Mouse (Mus musculus) limb, embryonic 14.5 days (tissue): ENCODE data around the gene S100a2. TPM values are rescaled to one million over a fixed set of nuclear protein-coding genes. Genes with fewer than 3 reads are reported as not detected.

Experiments used
- ATAC-seq: fragments of 200-750 bp; cut with Nextera tagmentation; 2 replicates; pipeline ENCODE4 v1.8.0; 2017; ENCODE audit warnings: low read depth, moderate number of reproducible peaks, moderate TSS enrichment; ENCODE audit not compliant: low FRiP score
- DNase-seq: peaks from one replicate; pipeline ENCODE4 v3.0.0-alpha.2; 2015; ENCODE audit warnings: low spot score
- H3K27ac ChIP-seq: fragments of 300-500 bp; sonication (generic); replicated peaks from 2 replicates; pipeline ENCODE4 v1.5.1; 2014; ENCODE audit warnings: low read depth, mild to moderate bottlenecking, low read length, moderate library complexity, mixed read lengths
- H3K27me3 ChIP-seq: fragments of 300-500 bp; sonication (generic); 2 replicates; pipeline ENCODE4 v1.6.1; 2014; ENCODE audit warnings: low read length, mixed read lengths; ENCODE audit not compliant: control insufficient read depth, insufficient read depth
- H3K36me3 ChIP-seq: fragments of 300-500 bp; sonication (generic); 2 replicates; pipeline ENCODE4 v1.6.1; 2014; ENCODE audit warnings: mild to moderate bottlenecking, low read length, moderate library complexity, mixed read lengths; ENCODE audit not compliant: control insufficient read depth, insufficient read depth
- H3K4me1 ChIP-seq: fragments of 300-500 bp; sonication (generic); 2 replicates; pipeline ENCODE4 v1.6.1; 2014; ENCODE audit warnings: antibody characterized with exemption, low read length, mixed read lengths; ENCODE audit not compliant: control insufficient read depth, insufficient read depth
- H3K4me2 ChIP-seq: fragments of 300-500 bp; sonication (generic); replicated peaks from 2 replicates; pipeline ENCODE4 v1.6.1; 2014; ENCODE audit warnings: low read depth, mild to moderate bottlenecking, low read length, moderate library complexity; ENCODE audit not compliant: severe bottlenecking
- H3K4me3 ChIP-seq: fragments of 300-500 bp; sonication (generic); replicated peaks from 2 replicates; pipeline ENCODE4 v1.5.1; 2014; ENCODE audit warnings: low read length
- H3K9ac ChIP-seq: fragments of 300-500 bp; sonication (generic); 2 replicates; pipeline ENCODE4 v1.6.1; 2014; ENCODE audit warnings: mild to moderate bottlenecking, low read depth, low read length, moderate library complexity; ENCODE audit not compliant: severe bottlenecking
- H3K9me3 ChIP-seq: fragments of 300-500 bp; sonication (generic); 2 replicates; pipeline ENCODE4 v1.6.1; 2016; ENCODE audit warnings: low read length; ENCODE audit not compliant: control insufficient read depth
- POLR2A ChIP-seq: fragments of 200-500 bp; IDR thresholded peaks from 2 replicates; pipeline ENCODE4 v1.8.0; 2012; ENCODE audit warnings: inconsistent platforms, mild to moderate bottlenecking, moderate library complexity, borderline replicate concordance; ENCODE audit not compliant: insufficient read depth, insufficient read length; ENCODE audit errors: extremely low read depth
- WGBS: fragments of 180-500 bp; shearing (Covaris S2); extraction: QIAGEN DNeasy Blood & Tissue Kit; methylation state at CpG from one replicate; pipeline ENCODE4 v1.1.7; 2014; 5-methylcytosine and 5-hydroxymethylcytosine counted together
- polyA plus RNA-seq, 2 experiments: library from polyadenylated mRNA; depleted of rRNA in 1 of 2; stranded (reverse) in 1 of 2; unstranded in 1 of 2; fragments of >200 nt; fragmentation: Nextera tagmentation in 1 of 2; extraction: Ambion mirVana in 1 of 2; gene quantifications; 2 replicates each; pipeline versions ENCODE4 v1.2.1 to v1.2.3; 2012 to 2014

S100a2 gene
- polyA plus RNA-seq, 2 experiments, result not detected

DNA sequence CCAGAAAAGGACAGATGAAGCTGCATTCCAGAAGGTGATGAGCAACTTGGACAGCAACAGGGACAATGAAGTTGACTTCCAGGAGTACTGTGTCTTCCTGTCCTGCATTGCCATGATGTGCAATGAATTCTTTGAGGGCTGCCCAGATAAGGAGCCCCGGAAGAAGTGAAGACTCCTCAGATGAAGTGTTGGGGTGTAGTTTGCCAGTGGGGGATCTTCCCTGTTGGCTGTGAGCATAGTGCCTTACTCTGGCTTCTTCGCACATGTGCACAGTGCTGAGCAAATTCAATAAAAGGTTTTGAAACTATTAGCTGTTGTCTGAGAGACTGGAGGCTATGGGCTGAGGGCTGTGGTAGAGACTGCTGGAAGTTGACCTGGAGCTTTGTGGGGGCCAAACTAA lies 15.7 kb downstream of the S100a2 start:
- Histone ChIP-seq H3K4me2 (0 out of 2 replicates have a peak overlapping the region, but pooled peaks have one; percentile 3), H3K4me1 (peaks cover 39% of the 10 kb centered on the region), H3K9ac (no peak overlapping the region), H3K9me3 (no peaks in the 10 kb centered on the region), H3K27ac (peak overlapping the region; percentile 84), H3K4me3 (no peak overlapping the region), H3K27me3 (no peaks in the 10 kb centered on the region), H3K36me3 (no peaks in the 10 kb centered on the region)
- DNase-seq, result no peak
- TF ChIP-seq POLR2A, result no peak
- 58% methylated on average over 2 of the region's 2 CpGs for WGBS
- 0 out of 2 replicates have a peak, but pooled peaks have one; percentile 28 for ATAC-seq

DNA sequence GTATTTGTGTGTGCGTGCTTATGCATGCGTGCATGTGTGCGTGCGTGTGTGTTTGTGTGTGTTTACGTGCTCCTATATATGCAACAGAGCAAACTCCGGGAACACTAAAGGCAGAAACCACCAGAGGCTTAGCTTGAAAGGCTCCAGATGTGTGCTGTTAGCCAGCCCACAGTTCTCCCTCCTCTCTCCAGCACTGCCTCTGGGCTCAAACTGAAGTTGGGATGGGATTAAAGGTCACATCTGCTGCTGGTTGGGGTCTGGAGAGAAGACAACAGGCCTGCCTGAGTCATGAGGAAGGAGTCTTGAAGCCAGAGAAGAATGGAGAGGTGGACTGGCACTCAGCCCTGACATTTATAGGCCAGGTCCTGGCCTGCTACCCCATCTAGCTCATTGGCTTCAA lies 16.1 kb downstream of the S100a2 start:
- 0 out of 2 replicates have a peak overlapping the region, but pooled peaks have one; percentile 3 for H3K4me2 ChIP-seq
- no peak for TF ChIP-seq POLR2A
- H3K4me3 ChIP-seq, result no peak overlapping the region
- WGBS, result 49% methylated on average over 6 of the region's 6 CpGs
- no peaks in the 10 kb centered on the region for H3K9me3 ChIP-seq
- H3K4me1 ChIP-seq, result peaks cover 39% of the 10 kb centered on the region
- peak; percentile 81 for DNase-seq
- peak; percentile 72 for ATAC-seq
- no peaks in the 10 kb centered on the region for H3K36me3 ChIP-seq
- no peaks in the 10 kb centered on the region for H3K27me3 ChIP-seq
- peak overlapping the region; percentile 84 for H3K27ac ChIP-seq
- H3K9ac ChIP-seq, result no peak overlapping the region

DNA sequence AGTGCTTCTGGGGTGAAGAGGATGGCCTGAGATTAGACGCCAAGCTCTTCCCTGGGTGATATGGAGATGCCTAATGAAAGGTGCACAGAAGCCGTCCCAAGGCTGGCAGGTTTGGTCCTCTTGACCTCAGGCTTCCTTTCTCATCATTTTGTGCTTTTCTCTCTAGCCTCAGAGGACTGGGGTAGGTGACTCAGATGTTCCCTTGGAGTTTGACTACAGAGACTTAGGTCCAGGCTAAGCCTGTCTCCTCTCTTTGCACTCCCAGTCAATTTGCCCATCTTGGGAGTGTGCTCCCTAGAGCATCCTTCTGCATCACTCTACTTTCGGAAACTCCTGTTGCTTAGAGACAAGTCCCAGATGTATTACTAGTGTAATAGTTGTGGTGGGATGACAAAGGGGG lies 17.3 kb downstream of the S100a2 start:
- no peak overlapping the region for H3K4me3 ChIP-seq
- no peaks in the 10 kb centered on the region for H3K9me3 ChIP-seq
- 89% methylated on average over 3 of the region's 3 CpGs for WGBS
- DNase-seq, result no peak
- no peak for ATAC-seq
- no peak overlapping the region for H3K9ac ChIP-seq
- no peaks in the 10 kb centered on the region for H3K36me3 ChIP-seq
- no peak for TF ChIP-seq POLR2A
- H3K27ac ChIP-seq, result no peak overlapping the region
- no peaks in the 10 kb centered on the region for H3K27me3 ChIP-seq
- no peak overlapping the region for H3K4me2 ChIP-seq
- peaks cover 39% of the 10 kb centered on the region for H3K4me1 ChIP-seq

DNA sequence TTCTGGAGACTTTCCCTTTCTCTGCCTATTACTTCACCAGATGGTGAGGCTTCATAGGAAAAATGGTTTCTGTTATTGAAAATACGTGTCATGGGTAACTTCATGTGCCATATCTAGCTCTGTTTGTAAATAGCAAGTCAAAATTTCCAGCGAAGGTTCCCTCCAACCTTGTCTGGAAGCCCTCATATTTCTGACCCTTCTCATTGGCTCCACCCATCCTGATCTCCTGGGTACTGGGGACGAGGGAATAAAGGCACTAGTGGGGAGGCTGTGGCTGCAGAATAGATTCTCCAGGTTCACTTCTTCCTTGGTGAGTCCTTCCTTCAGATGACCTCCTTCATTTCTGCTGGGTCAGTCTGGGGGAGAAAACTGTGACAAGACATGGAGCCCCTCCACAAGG lies 18.2 kb downstream of the S100a2 start, which contains the start of gene S100a5:
TSS of gene S100a5 (plus strand) at position 301 of the 400 bp plus-strand sequence.
- Histone ChIP-seq H3K9ac (no peak within 1 kb of the TSS), H3K27me3 (no peaks in the 10 kb centered on the region), H3K9me3 (no peaks in the 10 kb centered on the region), H3K4me3 (no peak within 1 kb of the TSS), H3K4me1 (peaks cover 41% of the 10 kb centered on the region), H3K4me2 (no peak within 1 kb of the TSS), H3K36me3 (no peaks in the 10 kb centered on the region), H3K27ac (no peak within 1 kb of the TSS)
- ATAC-seq (no peak), DNase-seq (no peak)
- TF ChIP-seq POLR2A, result no peak
- 77% methylated on average over 3 of the region's 3 CpGs for WGBS

DNA sequence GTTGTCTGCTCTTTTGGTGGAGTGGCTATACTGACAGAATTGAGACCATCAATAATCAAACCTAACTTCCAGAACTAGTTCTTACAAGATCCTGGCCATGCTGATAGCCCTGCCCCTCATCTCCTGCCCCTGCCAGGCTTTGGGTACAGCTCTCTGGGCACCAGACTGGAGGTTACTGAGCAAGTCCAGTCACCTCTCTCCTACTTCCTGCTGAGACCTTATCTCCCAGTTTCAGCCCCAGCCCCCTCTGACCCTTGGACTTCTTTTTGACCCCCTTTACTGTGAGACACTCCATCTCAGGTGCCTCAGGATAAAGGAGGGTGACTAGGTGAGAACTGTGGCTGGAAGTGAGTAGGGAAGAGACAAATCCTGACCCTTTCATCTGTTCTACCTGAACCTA lies 19.1 kb downstream of the S100a2 start:
- no peaks in the 10 kb centered on the region for H3K36me3 ChIP-seq
- no peak overlapping the region for H3K4me3 ChIP-seq
- DNase-seq (no peak), ATAC-seq (no peak)
- TF ChIP-seq POLR2A, result no peak
- H3K4me2 ChIP-seq, result no peak overlapping the region
- peaks cover 40% of the 10 kb centered on the region for H3K4me1 ChIP-seq
- H3K9ac ChIP-seq, result no peak overlapping the region
- H3K27ac ChIP-seq, result no peak overlapping the region
- H3K9me3 ChIP-seq, result no peaks in the 10 kb centered on the region
- H3K27me3 ChIP-seq, result no peaks in the 10 kb centered on the region

DNA sequence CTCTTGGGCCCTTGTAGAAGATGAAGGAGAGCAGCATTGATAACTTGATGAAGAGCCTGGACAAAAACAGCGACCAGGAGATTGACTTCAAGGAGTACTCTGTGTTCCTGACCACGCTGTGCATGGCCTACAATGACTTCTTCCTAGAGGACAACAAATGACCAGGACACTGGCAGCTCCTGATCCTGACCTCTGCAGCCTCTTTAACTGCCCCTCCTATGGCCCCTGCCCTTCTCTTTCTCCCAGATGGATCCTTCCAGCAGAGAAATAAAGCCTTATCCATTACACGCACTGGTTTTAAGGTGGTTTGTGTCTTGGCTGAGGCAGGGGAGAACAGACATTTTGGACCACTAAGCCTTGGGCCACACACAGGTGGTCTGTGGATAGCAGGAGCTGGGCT lies 21.4 kb downstream of the S100a2 start:
- WGBS, result 93% methylated on average over 3 of the region's 3 CpGs
- no peaks in the 10 kb centered on the region for H3K36me3 ChIP-seq
- H3K4me1 ChIP-seq, result peaks cover 30% of the 10 kb centered on the region; the same call in 1 of the 2 replicates
- no peaks in the 10 kb centered on the region for H3K9me3 ChIP-seq
- ATAC-seq, result no peak
- H3K4me2 ChIP-seq, result no peak overlapping the region
- no peak for TF ChIP-seq POLR2A
- H3K9ac ChIP-seq, result no peak overlapping the region
- H3K4me3 ChIP-seq, result no peak overlapping the region
- H3K27ac ChIP-seq, result no peak overlapping the region
- no peaks in the 10 kb centered on the region for H3K27me3 ChIP-seq
- no peak for DNase-seq
